Mouse (Mus musculus): ENCODE measurements around the gene Spaca7. TPM values are rescaled to one million over a fixed set of nuclear protein-coding genes. Genes with fewer than 3 reads are reported as not detected.
"Not testable (repeated sequence)": the region's sequence is repeated elsewhere in the genome, so short reads cannot be mapped to it uniquely, and the experiment has no call there.

Spaca7 gene
- polyA plus RNA-seq, 1 experiment from 2014 or later: not detected

- H3K27me3 ChIP-seq: peaks cover 91% of the 10 kb centered on the region
- no peaks in the 10 kb centered on the region for H3K9me3 ChIP-seq
- no peak for ATAC-seq (ENCODE audit: insufficient number of reproducible peaks, insufficient read depth, low FRiP score, low TSS enrichment, low read depth)
- peaks cover 8% of the 10 kb centered on the region; the same call in 1 of the 2 replicates for H3K4me1 ChIP-seq (replicated peaks)
- H3K4me2 ChIP-seq: no peak overlapping the region
- H3K4me3 ChIP-seq (replicated peaks): no peak overlapping the region
- H3K27ac ChIP-seq: no peak overlapping the region
- no peak overlapping the region for H3K9ac ChIP-seq (replicated peaks)
- no peaks in the 10 kb centered on the region for H3K36me3 ChIP-seq
- 79% methylated on average over 3 of the region's 3 CpGs for WGBS
Observed at GRCm38 (mm10) chr8:12558786-12559185, 14.0 kb upstream of the Spaca7 start.

GRCm38 (mm10) chr8:12561403-12561960 is 11.3 kb upstream of the Spaca7 start:
- WGBS: 17% methylated on average over 11 of the region's 11 CpGs
- Histone ChIP-seq H3K4me2 (no peak overlapping the region), H3K4me1 (replicated peaks) (peaks cover 4% of the 10 kb centered on the region; the same call in 1 of the 2 replicates), H3K27ac (no peak overlapping the region), H3K4me3 (replicated peaks) (no peak overlapping the region), H3K9me3 (no peaks in the 10 kb centered on the region), H3K36me3 (no peaks in the 10 kb centered on the region), H3K9ac (replicated peaks) (no peak overlapping the region), H3K27me3 (peaks cover 83% of the 10 kb centered on the region)
- no peak for ATAC-seq (ENCODE audit: insufficient number of reproducible peaks, insufficient read depth, low FRiP score, low TSS enrichment, low read depth)

GRCm38 (mm10) chr8:12564307-12564706 is 8.5 kb upstream of the Spaca7 start:
- ATAC-seq (ENCODE audit: insufficient number of reproducible peaks, insufficient read depth, low FRiP score, low TSS enrichment, low read depth): no peak
- WGBS: 12% methylated on average over 4 of the region's 4 CpGs

GRCm38 (mm10) chr8:12565488-12565887 is 7.3 kb upstream of the Spaca7 start:
- peaks cover 59% of the 10 kb centered on the region for H3K27me3 ChIP-seq
- H3K36me3 ChIP-seq: no peaks in the 10 kb centered on the region
- no peak overlapping the region for H3K4me2 ChIP-seq
- 53% methylated on average over 10 of the region's 10 CpGs for WGBS
- H3K4me1 ChIP-seq (replicated peaks): peaks cover 7% of the 10 kb centered on the region; the same call in 1 of the 2 replicates
- no peak overlapping the region for H3K9ac ChIP-seq (replicated peaks)
- H3K9me3 ChIP-seq: no peaks in the 10 kb centered on the region
- no peak overlapping the region for H3K4me3 ChIP-seq (replicated peaks)
- no peak overlapping the region for H3K27ac ChIP-seq
- no peak for ATAC-seq (ENCODE audit: insufficient number of reproducible peaks, insufficient read depth, low FRiP score, low TSS enrichment, low read depth)

More at GRCm38 (mm10) chr8:12564307-12564706, 8.5 kb upstream of the Spaca7 start:
- peaks cover 68% of the 10 kb centered on the region for H3K27me3 ChIP-seq
- H3K4me3 ChIP-seq (replicated peaks): no peak overlapping the region
- H3K4me1 ChIP-seq (replicated peaks): peaks cover 7% of the 10 kb centered on the region; the same call in 1 of the 2 replicates
- H3K4me2 ChIP-seq: no peak overlapping the region
- H3K9ac ChIP-seq (replicated peaks): no peak overlapping the region
- no peaks in the 10 kb centered on the region for H3K9me3 ChIP-seq
- H3K27ac ChIP-seq: no peak overlapping the region
- no peaks in the 10 kb centered on the region for H3K36me3 ChIP-seq

GRCm38 (mm10) chr8:12566509-12566908 is 6.3 kb upstream of the Spaca7 start:
- Histone ChIP-seq H3K9ac (replicated peaks) (no peak overlapping the region), H3K4me3 (replicated peaks) (no peak overlapping the region), H3K4me2 (no peak overlapping the region), H3K4me1 (replicated peaks) (peaks cover 7% of the 10 kb centered on the region; the same call in 1 of the 2 replicates), H3K36me3 (no peaks in the 10 kb centered on the region), H3K9me3 (no peaks in the 10 kb centered on the region), H3K27me3 (peaks cover 48% of the 10 kb centered on the region), H3K27ac (no peak overlapping the region)
- 50% methylated on average over 7 of the region's 7 CpGs for WGBS
- no peak for ATAC-seq (ENCODE audit: insufficient number of reproducible peaks, insufficient read depth, low FRiP score, low TSS enrichment, low read depth)

GRCm38 (mm10) chr8:12576003-12576402 is 3.2 kb downstream of the Spaca7 start:
- Histone ChIP-seq H3K9ac (replicated peaks) (no peak overlapping the region), H3K4me1 (replicated peaks) (no peaks in the 10 kb centered on the region), H3K27me3 (peaks cover 8% of the 10 kb centered on the region; the same call in 1 of the 2 replicates), H3K9me3 (no peaks in the 10 kb centered on the region), H3K27ac (no peak overlapping the region), H3K36me3 (no peaks in the 10 kb centered on the region), H3K4me2 (no peak overlapping the region), H3K4me3 (replicated peaks) (no peak overlapping the region)
- WGBS: 67% methylated on average over 5 of the region's 5 CpGs
- no peak for ATAC-seq (ENCODE audit: insufficient number of reproducible peaks, insufficient read depth, low FRiP score, low TSS enrichment, low read depth)

- Histone ChIP-seq H3K9ac (replicated peaks) (no peak overlapping the region), H3K36me3 (no peaks in the 10 kb centered on the region), H3K4me3 (replicated peaks) (no peak overlapping the region), H3K9me3 (no peaks in the 10 kb centered on the region), H3K27me3 (peaks cover 8% of the 10 kb centered on the region; the same call in 1 of the 2 replicates), H3K4me1 (replicated peaks) (no peaks in the 10 kb centered on the region), H3K4me2 (no peak overlapping the region), H3K27ac (no peak overlapping the region)
- 86% methylated on average over 6 of the region's 6 CpGs for WGBS
- ATAC-seq (ENCODE audit: insufficient number of reproducible peaks, insufficient read depth, low FRiP score, low TSS enrichment, low read depth): no peak
Observed at GRCm38 (mm10) chr8:12576739-12577138, 3.9 kb downstream of the Spaca7 start.

DNA sequence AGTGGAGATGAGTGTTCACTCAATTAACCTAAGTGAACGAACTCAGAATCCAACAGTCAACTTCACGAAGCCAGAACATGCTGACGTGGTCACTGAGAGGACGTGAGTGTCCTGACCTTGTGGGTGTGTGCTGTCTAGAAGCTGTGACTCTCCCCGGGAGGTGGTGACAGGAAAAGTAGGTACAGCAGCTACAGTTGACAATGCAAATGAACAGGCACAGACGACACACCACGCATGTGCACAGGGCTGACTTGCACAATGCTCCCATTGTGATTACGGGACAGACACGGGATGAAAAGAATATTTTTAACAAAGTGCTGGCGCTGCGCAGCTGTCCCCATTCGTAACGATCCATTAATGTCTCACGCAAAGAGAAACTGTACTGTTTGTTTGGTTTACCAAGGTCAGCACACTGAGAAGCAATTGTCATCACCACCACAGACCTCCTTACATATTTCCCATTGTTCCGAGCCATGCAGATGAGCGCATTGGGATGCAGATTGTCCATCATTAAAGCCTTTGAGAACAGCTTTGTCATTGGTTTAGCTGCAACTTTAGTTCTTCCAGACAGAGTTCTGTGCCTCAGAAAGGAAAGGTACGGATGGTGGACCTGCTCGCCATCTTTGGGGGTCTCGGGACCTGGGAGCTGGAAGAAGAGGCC is 6.6 kb downstream of the Spaca7 start:
- not testable (repeated sequence) for H3K4me1 ChIP-seq (replicated peaks); H3K27me3 ChIP-seq; H3K9ac ChIP-seq (replicated peaks); H3K9me3 ChIP-seq; H3K4me2 ChIP-seq; H3K4me3 ChIP-seq (replicated peaks); H3K36me3 ChIP-seq; H3K27ac ChIP-seq; ATAC-seq (ENCODE audit: insufficient number of reproducible peaks, insufficient read depth, low FRiP score, low TSS enrichment, low read depth)
- WGBS: 84% methylated on average over 19 of the region's 19 CpGs

GRCm38 (mm10) chr8:12583785-12584184 is 11.0 kb downstream of the Spaca7 start:
- no peaks in the 10 kb centered on the region; the same call in 1 of the 2 replicates for H3K27me3 ChIP-seq
- H3K4me1 ChIP-seq (replicated peaks): no peaks in the 10 kb centered on the region
- no peak overlapping the region for H3K4me2 ChIP-seq
- no peak overlapping the region for H3K9ac ChIP-seq (replicated peaks)
- ATAC-seq (ENCODE audit: insufficient number of reproducible peaks, insufficient read depth, low FRiP score, low TSS enrichment, low read depth): no peak
- no peaks in the 10 kb centered on the region for H3K9me3 ChIP-seq
- no peak overlapping the region for H3K4me3 ChIP-seq (replicated peaks)
- WGBS: 81% methylated on average over 5 of the region's 5 CpGs
- no peaks in the 10 kb centered on the region for H3K36me3 ChIP-seq
- H3K27ac ChIP-seq: no peak overlapping the region

GRCm38 (mm10) chr8:12607223-12607622 is 34.4 kb downstream of the Spaca7 start:
- WGBS: 22% methylated on average over 6 of the region's 6 CpGs

DNA sequence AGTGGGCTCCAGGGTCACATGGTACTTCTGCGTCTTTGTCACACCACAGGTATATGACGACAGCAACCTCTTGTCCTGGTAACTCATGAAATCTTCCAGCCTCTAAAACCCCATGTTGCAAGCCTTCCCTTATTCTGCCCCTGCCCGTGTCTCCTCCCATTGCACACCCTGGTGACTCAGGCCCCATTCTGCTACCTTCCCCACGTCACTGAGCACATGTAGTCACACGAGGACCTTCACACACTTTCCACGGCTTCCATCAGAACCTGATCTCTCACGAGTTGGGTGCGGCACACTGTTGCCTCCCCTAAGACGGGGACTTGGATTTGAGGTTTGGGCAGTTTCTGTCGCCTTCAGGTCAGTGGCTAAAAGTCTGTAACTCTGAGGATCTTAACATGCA is 36.0 kb downstream of the Spaca7 start:
- Histone ChIP-seq H3K36me3 (0 out of 2 replicates have a peak, but pooled peaks cover 6% of the 10 kb centered on the region), H3K4me3 (replicated peaks) (no peak overlapping the region), H3K27me3 (0 out of 2 replicates have a peak, but pooled peaks cover 3% of the 10 kb centered on the region), H3K9ac (replicated peaks) (no peak overlapping the region), H3K4me2 (no peak overlapping the region), H3K4me1 (replicated peaks) (no peaks in the 10 kb centered on the region), H3K27ac (no peak overlapping the region), H3K9me3 (no peaks in the 10 kb centered on the region)
- 78% methylated on average over 10 of the region's 10 CpGs for WGBS
- ATAC-seq (ENCODE audit: insufficient number of reproducible peaks, insufficient read depth, low FRiP score, low TSS enrichment, low read depth): no peak

More at GRCm38 (mm10) chr8:12607223-12607622, 34.4 kb downstream of the Spaca7 start:
- Histone ChIP-seq H3K4me1 (replicated peaks) (no peaks in the 10 kb centered on the region), H3K4me3 (replicated peaks) (no peak overlapping the region), H3K9me3 (no peaks in the 10 kb centered on the region), H3K9ac (replicated peaks) (no peak overlapping the region), H3K27me3 (peaks cover 7% of the 10 kb centered on the region; the same call in 1 of the 2 replicates), H3K36me3 (no peaks in the 10 kb centered on the region), H3K4me2 (no peak overlapping the region), H3K27ac (no peak overlapping the region)
- no peak for ATAC-seq (ENCODE audit: insufficient number of reproducible peaks, insufficient read depth, low FRiP score, low TSS enrichment, low read depth)

Measured in limb, embryonic 12.5 days (tissue).